Mouse (Mus musculus) adrenal gland, adult (tissue): Measurements from ENCODE around the gene Cpeb2.

Experiments used
- DNase-seq, 2 experiments: peaks; one replicate each; pipeline ENCODE4 v3.0.0; 2022 to 2023; ENCODE audit warnings: low spot score in 1 of 2; ENCODE audit not compliant: inconsistent age in 2 of 2

The Cpeb2 gene

DNA sequence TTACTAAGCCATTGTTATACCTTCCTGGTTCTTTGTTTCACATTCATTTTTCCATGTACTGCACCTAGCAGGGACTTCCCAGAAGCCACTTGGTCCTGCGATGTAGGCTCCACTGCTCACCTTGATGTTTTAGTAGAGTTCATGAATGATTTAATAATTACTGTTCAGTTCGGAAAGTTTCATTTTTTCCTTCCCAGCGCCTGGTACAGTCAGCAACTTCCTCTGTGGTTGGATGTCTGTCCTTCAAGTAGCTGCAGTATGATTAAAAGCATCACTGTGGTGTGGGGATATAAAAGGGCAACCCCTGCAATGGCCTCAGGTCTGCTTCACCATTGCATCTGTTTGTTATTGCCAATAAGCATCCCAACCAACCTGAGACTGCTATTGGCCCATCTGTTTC is 72.5 kb downstream of the Cpeb2 start:
- no peak for DNase-seq

DNA sequence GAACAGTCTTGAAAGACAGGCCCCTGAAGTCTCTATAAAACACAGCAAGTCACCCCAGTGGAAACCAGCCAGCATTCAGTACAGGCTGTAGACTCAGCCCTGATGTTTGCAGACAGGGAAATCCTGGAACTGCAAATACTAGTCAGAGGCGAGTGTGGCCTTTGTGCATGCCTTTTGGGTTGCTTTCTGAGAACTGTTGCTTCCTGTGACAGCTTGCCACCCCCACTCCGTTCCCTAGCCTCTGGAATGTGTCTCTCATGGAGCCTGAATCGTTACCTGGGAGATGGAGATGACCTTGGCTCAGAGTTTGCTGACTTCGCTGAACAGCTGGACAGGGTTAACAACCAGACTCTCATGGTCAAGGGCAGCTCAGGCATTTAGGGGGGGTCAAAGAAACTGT is 77.0 kb downstream of the Cpeb2 start:
- peak; percentile 43 to 77 for DNase-seq

DNA sequence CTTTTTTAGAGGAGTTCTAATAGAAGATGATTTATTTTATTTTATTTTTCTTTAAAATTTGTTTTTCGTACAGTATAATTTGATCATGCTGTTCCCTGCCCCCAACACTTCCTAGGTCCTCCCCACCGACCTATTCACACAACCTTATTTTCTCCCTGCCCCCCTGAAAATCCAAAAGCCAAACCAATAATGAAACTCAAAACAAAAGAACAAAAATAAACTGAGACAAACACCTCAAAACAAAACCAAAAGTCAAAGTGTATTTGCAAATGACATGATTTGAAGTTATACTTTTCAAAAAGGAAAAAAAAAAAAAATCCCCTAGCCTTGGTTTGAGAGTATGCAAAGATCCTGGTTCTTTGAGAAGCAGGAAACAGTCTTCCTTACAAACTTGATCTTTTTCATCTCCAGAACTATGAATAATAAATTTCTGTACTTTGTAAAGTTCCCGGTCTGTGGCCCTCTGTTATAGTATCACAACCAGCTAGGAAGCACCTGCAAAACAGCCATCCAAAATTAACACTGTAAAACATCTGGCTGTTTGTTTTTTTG is 91.4 kb downstream of the Cpeb2 start:
- DNase-seq, result no peak

DNA sequence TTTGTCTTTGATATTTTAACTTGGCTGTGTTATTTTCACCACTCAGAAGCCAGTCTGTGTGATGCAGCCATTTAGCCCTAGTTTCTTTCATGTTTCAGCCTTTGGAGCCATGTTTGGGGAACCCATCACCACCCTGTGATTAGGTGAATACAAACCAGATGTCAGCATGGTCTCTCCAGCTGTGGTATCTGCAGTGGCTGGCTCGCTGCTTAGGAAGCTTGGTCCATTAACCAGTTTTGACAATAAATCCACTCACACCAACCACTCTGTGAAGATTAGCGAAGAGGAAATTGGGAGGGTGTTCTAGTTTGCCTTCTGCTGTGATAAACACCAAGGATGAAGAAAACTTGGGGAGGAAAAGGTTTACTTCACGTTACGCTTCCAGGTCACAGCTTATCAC is 92.6 kb downstream of the Cpeb2 start:
- no peak for DNase-seq

DNA sequence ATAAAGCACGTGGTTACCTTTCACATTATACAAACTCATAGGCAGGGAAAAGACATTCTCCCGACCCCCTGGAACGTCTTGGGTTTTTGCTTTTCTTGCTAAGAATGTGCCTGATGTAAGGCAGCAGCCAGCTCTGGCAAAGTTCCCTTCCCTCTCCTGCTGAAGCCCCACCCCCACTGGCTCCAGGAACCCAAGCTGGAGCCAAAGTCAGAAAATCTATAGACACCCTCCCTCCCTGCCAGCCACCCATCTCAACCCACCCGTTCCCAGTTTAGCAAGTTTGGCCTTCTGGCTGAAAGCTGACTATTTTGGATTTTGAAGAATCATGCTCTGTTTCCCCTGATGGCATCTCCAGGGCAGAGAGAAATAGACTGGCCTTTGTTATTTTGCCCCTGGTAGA is 95.6 kb downstream of the Cpeb2 start:
- DNase-seq, result no peak

DNA sequence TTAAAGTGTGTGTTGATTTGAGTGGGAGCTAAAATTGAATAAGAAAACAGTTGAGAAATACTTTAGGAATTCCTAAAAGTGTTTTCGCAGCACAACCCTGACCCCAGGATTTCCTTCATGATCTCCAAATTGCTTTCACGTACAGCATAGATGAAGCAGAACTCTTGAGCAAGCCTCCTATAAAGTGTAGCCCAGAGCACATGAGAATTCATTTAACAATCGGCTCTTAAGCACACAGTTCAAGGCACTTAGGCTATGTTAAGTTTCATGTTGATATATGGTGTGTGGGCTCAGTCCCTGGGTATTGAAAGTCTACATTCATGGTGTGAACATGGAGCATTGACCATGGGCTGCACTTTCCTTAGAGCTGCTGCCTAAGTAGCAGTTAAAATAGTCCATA is 97.3 kb downstream of the Cpeb2 start:
- DNase-seq, result no peak

DNA sequence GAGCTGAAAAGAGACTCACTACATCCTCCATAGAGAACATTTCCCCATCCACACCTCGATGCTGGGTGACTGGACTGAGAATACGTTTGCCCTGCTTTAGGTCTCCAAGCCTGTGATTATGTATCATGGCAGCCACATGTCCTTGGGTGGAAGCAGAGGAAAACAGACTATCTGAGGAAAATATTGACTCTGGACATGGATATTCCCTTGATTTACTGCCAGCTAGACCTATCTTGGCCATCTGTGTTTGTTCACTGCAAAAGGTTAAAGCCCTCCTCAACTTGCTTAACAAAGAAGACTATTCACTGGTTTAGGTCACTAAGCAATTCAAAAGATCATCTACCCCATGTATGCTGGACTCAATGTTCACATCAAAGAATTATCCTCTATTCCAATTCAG is 101.5 kb downstream of the Cpeb2 start:
- no peak for DNase-seq

DNA sequence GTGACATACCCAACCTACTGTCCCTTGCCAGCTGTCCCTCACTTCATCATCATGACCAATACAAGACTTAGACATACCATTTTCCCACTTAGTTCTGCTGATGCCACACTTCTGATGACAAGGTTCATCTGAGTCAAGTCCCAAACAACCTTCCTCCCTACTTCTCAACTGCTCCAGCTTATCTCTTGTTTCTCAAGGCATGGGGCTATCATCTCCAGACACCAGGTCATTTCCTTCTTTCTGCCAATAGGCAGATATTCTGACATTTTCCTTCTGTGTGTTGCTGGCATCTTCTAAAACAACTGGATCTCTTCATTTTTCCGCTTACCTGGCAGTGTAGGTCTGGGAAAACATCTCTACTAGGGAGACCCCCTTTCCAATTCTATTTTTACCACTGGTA is 104.2 kb downstream of the Cpeb2 start:
- DNase-seq, result no peak

DNA sequence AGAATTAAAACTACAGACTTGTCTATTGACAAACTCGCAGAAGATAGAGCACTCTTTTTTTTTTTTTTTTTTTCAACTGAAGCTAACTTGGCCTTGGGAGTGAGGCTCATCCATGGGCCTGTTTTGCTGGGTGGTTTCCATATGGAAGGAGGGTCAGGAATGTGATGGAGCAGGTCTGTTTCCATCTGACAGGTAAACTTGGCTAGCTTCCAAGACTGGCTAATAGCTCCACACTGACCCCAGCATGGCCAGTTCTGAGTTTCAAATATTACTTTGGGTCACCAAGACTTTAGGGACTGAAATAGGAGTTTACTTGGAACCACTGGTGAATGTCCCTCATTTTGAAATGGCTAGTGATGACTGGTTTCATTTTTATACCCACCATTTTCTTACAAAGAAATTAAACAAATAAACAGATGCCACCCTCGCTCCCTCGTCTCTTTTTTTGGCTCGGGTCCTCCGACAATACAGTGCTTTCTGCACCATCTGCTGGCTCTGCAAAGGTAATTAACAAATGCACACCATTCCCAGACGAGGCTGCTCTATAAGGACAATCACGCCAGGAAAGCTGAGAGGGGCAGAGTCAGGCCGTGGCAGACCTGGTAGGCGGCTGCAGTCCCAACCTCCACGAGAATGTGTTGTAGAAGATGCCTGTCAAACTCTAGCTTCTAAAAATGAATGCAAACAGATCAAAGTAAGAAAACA is 106.0 kb downstream of the Cpeb2 start:
- no peak for DNase-seq
